Mouse (Mus musculus): ENCODE measurements around the gene Timm22. TPM values are rescaled to one million over a fixed set of nuclear protein-coding genes. Genes with fewer than 3 reads are reported as not detected.

Timm22 gene
- total RNA-seq, 1 experiment from 2014 or later: 10.2 TPM

- no peak for ATAC-seq (replicated peaks in 1 of 2; ENCODE audit: insufficient read depth in 1 of 2, low FRiP score in 2 of 2, low TSS enrichment in 1 of 2, low read depth in 1 of 2, poor library complexity in 2 of 2, severe bottlenecking in 2 of 2)
Observed at GRCm38 (mm10) chr11:76384307-76384706, 22.4 kb upstream of the Timm22 start.

DNA sequence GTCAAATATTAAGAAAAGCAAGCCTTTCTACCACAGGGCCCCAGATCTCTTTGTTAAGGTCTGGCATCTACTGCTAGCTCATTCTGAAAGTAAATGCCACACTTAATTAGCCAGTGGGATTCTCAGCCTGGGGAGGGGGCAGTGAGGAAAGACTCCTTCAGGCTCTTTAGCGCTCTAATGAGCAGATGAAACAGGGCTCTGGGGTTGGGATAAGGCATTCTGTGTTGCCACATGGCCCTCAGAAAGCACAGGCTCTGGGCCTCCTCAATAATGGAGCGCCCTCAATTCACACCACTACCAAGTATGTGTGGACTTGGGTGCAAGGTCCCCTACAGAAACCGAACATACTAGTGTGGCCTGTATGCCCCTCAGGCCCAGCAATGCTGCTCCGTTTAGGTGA lies 21.7 kb upstream of the Timm22 start:
- no peak for ATAC-seq (replicated peaks in 1 of 2; ENCODE audit: insufficient read depth in 1 of 2, low FRiP score in 2 of 2, low TSS enrichment in 1 of 2, low read depth in 1 of 2, poor library complexity in 2 of 2, severe bottlenecking in 2 of 2)

GRCm38 (mm10) chr11:76385746-76386145 lies 21.0 kb upstream of the Timm22 start:
- ATAC-seq (replicated peaks in 1 of 2; ENCODE audit: insufficient read depth in 1 of 2, low FRiP score in 2 of 2, low TSS enrichment in 1 of 2, low read depth in 1 of 2, poor library complexity in 2 of 2, severe bottlenecking in 2 of 2): no peak

GRCm38 (mm10) chr11:76387097-76387496 lies 19.7 kb upstream of the Timm22 start:
- ATAC-seq (replicated peaks in 1 of 2; ENCODE audit: insufficient read depth in 1 of 2, low FRiP score in 2 of 2, low TSS enrichment in 1 of 2, low read depth in 1 of 2, poor library complexity in 2 of 2, severe bottlenecking in 2 of 2): no peak

GRCm38 (mm10) chr11:76388711-76389110 lies 18.0 kb upstream of the Timm22 start:
- ATAC-seq (replicated peaks in 1 of 2; ENCODE audit: insufficient read depth in 1 of 2, low FRiP score in 2 of 2, low TSS enrichment in 1 of 2, low read depth in 1 of 2, poor library complexity in 2 of 2, severe bottlenecking in 2 of 2): no peak

DNA sequence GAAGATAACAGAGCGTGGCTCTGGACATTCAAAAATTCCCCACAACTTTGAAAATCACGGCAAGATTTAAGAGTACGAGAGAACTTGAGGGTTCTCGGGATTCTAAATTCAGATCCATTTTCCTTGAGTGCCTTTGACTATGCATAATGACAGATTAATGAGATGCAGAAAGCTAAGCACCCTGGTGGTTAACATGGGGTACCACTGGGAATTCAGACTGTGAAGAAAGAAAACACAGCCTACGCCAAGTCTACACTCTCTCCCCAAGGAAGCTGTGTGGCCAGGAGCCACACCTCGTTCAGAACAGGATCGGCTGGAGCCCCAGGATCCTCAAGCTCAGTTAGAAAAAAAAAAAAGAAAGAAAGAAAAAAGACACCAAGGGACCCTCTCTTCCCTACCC lies 14.2 kb upstream of the Timm22 start:
- ATAC-seq (replicated peaks in 1 of 2; ENCODE audit: insufficient read depth in 1 of 2, low FRiP score in 2 of 2, low TSS enrichment in 1 of 2, low read depth in 1 of 2, poor library complexity in 2 of 2, severe bottlenecking in 2 of 2): no peak

GRCm38 (mm10) chr11:76392996-76393395 lies 13.8 kb upstream of the Timm22 start:
- ATAC-seq (replicated peaks in 1 of 2; ENCODE audit: insufficient read depth in 1 of 2, low FRiP score in 2 of 2, low TSS enrichment in 1 of 2, low read depth in 1 of 2, poor library complexity in 2 of 2, severe bottlenecking in 2 of 2): no peak

GRCm38 (mm10) chr11:76397650-76398311 lies 9.0 kb upstream of the Timm22 start:
- ATAC-seq (replicated peaks in 1 of 2; ENCODE audit: insufficient read depth in 1 of 2, low FRiP score in 2 of 2, low TSS enrichment in 1 of 2, low read depth in 1 of 2, poor library complexity in 2 of 2, severe bottlenecking in 2 of 2): 0 out of 4 replicates have a peak, but pooled peaks of 1 of the 2 experiments have one; percentile 3

DNA sequence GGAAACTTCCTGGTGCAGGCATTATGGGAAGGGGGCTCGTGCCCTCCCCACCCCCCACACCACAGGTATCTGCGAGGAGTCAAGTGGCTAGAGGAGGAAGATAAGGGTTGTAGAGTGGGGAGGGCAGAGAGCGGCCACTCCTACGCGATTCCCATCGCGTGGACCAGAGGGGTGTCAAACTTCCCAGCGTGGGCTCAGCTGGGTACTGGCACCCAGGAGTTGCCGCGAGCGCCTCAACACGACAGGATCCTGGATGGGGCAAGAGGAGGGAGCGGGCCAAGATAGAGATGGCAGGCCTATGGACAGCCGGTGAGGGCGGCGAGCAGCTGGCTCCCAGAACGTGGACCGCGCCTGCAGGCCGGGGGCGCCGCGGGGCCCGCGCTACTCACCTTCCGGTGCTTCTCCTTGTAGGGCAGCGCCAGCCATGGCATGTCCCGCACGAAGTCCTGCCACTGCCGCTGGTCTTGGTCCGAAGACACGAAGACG lies 8.4 kb upstream of the Timm22 start:
- no peak for ATAC-seq (replicated peaks in 1 of 2; ENCODE audit: insufficient read depth in 1 of 2, low FRiP score in 2 of 2, low TSS enrichment in 1 of 2, low read depth in 1 of 2, poor library complexity in 2 of 2, severe bottlenecking in 2 of 2)

DNA sequence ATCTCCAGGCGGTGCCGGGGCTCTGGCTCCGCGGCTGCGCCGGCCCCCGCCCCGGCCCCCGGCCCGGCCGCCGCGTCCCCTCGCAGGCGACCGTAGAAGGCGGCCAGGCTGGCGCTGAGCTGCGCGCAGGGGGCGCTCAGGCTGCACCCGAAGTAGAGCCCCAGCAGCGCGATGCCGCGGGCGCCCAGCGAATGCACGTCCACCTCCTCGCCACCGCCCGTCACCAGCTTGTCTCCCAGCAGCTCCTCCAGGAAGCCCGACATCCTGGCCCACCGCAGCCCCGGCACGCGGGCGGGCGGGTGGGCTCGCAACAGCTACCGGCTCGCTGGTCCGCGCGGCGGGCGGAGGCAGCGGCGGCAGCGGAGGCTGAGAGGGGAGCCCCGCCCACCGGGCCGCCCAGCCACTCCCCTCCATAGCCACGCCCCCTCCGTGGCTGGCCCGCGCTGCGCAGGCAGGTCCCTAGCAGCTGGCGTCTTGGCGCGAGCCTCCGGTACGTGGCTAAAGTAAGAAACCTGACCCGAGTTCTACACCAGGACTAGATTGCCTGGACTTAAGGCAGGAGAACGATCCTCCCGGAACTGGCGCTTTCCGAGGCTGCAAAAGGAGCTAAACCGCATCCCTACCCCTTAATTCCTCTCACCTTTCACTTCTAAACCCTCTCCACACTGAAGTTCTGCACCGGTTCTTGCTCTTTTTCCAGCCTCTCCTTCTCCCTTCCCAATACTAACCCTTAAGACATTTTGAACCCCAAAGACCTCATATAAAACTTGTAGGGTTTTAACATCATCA lies 7.8 kb upstream of the Timm22 start, which contains the start of gene Nxn:
Gene Nxn (minus strand): TSS at position 343 of the 789 bp plus-strand sequence.
- peak; percentile 80 to 88; a peak in 3 of 4 replicates for ATAC-seq (replicated peaks in 1 of 2; ENCODE audit: insufficient read depth in 1 of 2, low FRiP score in 2 of 2, low TSS enrichment in 1 of 2, low read depth in 1 of 2, poor library complexity in 2 of 2, severe bottlenecking in 2 of 2)

GRCm38 (mm10) chr11:76399587-76400330 lies 7.0 kb upstream of the Timm22 start:
- ATAC-seq (replicated peaks in 1 of 2; ENCODE audit: insufficient read depth in 1 of 2, low FRiP score in 2 of 2, low TSS enrichment in 1 of 2, low read depth in 1 of 2, poor library complexity in 2 of 2, severe bottlenecking in 2 of 2): peak in 1 of 2 experiments; percentile 22; a peak in 2 of 4 replicates

DNA sequence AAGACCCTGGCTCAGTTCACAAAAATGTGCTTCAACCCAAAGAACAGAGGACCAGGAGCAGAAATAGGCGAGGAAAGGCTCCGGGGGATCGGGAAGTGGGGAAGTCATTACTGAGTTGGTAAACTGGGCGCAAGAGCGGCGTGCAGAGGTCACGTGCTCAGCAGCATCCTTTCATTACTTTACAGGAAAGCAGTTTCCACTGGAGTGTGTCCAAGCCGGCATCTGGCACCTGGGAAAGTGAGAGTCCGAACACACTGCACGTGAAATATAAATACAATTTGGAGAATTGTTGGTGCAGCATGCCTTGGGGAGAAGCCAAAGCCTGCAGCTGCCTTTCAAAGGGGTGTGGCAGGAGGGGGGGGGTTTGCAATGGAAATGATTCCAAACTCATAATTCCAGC lies 5.4 kb upstream of the Timm22 start:
- no peak for ATAC-seq (replicated peaks in 1 of 2; ENCODE audit: insufficient read depth in 1 of 2, low FRiP score in 2 of 2, low TSS enrichment in 1 of 2, low read depth in 1 of 2, poor library complexity in 2 of 2, severe bottlenecking in 2 of 2)

DNA sequence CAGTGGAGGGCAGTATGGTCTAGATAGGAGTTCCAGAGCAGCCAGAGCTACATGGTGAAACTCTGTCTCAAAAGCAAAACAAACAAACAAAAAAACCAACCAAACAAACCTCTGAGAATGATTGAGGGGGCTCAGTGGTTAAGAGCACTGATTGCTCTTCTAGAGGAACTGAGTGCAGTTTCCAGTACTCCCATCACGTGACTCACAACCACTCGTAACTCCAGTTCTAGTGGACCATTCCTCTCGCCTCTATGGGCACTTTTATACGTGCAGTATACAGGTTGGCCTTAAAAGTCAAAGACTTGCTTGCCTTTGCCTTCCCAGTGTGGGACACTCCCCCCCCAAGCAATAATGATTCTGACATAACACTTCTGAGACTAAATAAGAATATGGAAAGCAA lies 1.6 kb upstream of the Timm22 start:
- no peak for ATAC-seq (replicated peaks in 1 of 2; ENCODE audit: insufficient read depth in 1 of 2, low FRiP score in 2 of 2, low TSS enrichment in 1 of 2, low read depth in 1 of 2, poor library complexity in 2 of 2, severe bottlenecking in 2 of 2)

- ATAC-seq (replicated peaks in 1 of 2; ENCODE audit: insufficient read depth in 1 of 2, low FRiP score in 2 of 2, low TSS enrichment in 1 of 2, low read depth in 1 of 2, poor library complexity in 2 of 2, severe bottlenecking in 2 of 2): no peak
Observed at GRCm38 (mm10) chr11:76405626-76406264, 1.0 kb upstream of the Timm22 start.

DNA sequence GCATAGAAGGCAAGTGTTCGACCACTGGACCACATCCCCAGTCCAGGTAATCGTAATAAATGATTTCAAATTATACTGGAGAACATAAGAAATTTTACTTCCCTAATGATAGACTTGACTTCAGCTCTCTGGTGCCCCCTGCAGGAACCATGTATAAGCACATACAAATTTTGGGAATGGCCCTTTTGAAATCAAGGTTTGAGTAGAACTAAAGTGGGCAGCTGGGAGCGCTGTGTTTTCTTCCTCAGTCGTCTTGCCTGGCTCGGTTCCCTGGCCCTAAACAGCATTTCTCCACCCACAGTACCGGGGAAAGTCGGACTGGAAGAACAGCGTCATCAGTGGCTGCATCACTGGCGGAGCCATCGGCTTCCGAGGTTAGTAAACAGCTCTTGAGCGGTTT lies 4.1 kb downstream of the Timm22 start:
- ATAC-seq (replicated peaks in 1 of 2; ENCODE audit: insufficient read depth in 1 of 2, low FRiP score in 2 of 2, low TSS enrichment in 1 of 2, low read depth in 1 of 2, poor library complexity in 2 of 2, severe bottlenecking in 2 of 2): no peak; a peak in 1 of 4 replicates

DNA sequence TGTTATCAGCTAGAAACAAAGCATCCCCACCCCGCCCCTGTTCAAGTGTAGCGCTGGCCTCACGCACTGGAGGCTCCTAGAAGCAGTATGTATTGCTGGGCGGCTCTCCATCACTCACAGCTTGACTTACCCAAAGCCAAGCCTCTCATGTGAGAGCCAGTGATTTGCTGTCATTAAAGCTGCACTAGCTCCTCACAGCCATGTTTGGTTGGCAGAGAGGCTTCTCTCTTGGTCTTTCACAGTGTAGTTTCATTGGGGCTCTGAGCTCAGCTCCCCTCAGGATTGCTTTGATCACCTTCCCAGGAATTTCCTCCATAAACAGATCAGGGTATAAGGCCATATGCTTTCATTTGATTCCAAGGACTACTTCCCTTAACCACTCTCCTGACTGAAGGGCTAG lies 6.5 kb downstream of the Timm22 start:
- ATAC-seq (replicated peaks in 1 of 2; ENCODE audit: insufficient read depth in 1 of 2, low FRiP score in 2 of 2, low TSS enrichment in 1 of 2, low read depth in 1 of 2, poor library complexity in 2 of 2, severe bottlenecking in 2 of 2): no peak

DNA sequence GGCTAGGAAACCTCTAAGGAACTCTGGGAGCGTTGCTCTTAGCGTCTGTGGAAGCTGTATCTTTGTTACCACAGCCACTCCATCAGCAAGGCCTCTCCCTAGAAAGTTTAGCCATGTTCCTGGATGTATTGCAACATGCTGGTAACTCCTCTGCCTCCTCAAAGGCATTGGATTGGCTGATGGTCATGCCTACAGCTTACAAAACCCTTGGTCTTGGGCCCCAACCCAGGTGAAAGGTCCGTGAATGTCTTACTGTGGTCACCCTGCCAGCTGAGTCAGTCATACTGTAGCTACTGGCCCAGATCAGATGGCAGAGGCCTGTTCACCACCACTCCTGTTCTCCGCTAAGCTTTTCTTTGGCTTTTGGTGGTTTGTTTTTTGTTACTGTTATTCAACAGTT lies 8.2 kb downstream of the Timm22 start:
- no peak for ATAC-seq (replicated peaks in 1 of 2; ENCODE audit: insufficient read depth in 1 of 2, low FRiP score in 2 of 2, low TSS enrichment in 1 of 2, low read depth in 1 of 2, poor library complexity in 2 of 2, severe bottlenecking in 2 of 2)

All from hematopoietic stem cell, adult 5-6 weeks (primary cell).